Mouse (Mus musculus): ENCODE results near the gene Hcrt. TPM values are rescaled to one million over a fixed set of nuclear protein-coding genes. Genes with fewer than 3 reads are reported as not detected.

Gene Hcrt
- polyA plus RNA-seq, 1 experiment from 2014 or later, result not detected

- 7% methylated on average over 38 of the region's 38 CpGs for WGBS
- H3K9me3 ChIP-seq (ENCODE audit: control insufficient read depth, low read length), result no peaks in the 10 kb centered on the region
- DNase-seq (ENCODE audit: low spot score), result no peak
- H3K4me1 ChIP-seq (replicated peaks; ENCODE audit: control insufficient read depth, insufficient read depth, low read length), result peaks cover 13% of the 10 kb centered on the region
- no peak within 1 kb of the TSS for H3K4me3 ChIP-seq (replicated peaks; ENCODE audit: low read length)
- H3K4me2 ChIP-seq (replicated peaks), result peak within 1 kb of the TSS; percentile 35
- H3K27me3 ChIP-seq (ENCODE audit: control insufficient read depth, insufficient read depth, low read length), result no peaks in the 10 kb centered on the region
- H3K27ac ChIP-seq, result no peak within 1 kb of the TSS
- ATAC-seq (ENCODE audit: low FRiP score), result no peak
- peaks cover 54% of the 10 kb centered on the region for H3K36me3 ChIP-seq (replicated peaks; ENCODE audit: control insufficient read depth, insufficient read depth)
- peak within 1 kb of the TSS; percentile 39; the same call in 1 of the 2 replicates for H3K9ac ChIP-seq
Observed at GRCm38 (mm10) chr11:100713735-100714533, 48.8 kb downstream of the Hcrt start, which contains the start of gene Hspb9. Gene Hspb9 (plus strand): TSS chr11:100713850.

GRCm38 (mm10) chr11:100713174-100713573, 49.6 kb downstream of the Hcrt start:
- no peak overlapping the region for H3K4me3 ChIP-seq (replicated peaks; ENCODE audit: low read length)
- ATAC-seq (ENCODE audit: low FRiP score) (no peak), DNase-seq (ENCODE audit: low spot score) (no peak)

GRCm38 (mm10) chr11:100711783-100712615, 50.7 kb downstream of the Hcrt start, which contains the start of gene Kat2a:
Gene Kat2a (minus strand): TSS chr11:100712465.
- Histone ChIP-seq H3K27ac (peak within 1 kb of the TSS; percentile 80), H3K4me1 (replicated peaks; ENCODE audit: control insufficient read depth, insufficient read depth, low read length) (peaks cover 13% of the 10 kb centered on the region), H3K9ac (peak within 1 kb of the TSS; percentile 92), H3K4me2 (replicated peaks) (peak within 1 kb of the TSS; percentile 86), H3K27me3 (ENCODE audit: control insufficient read depth, insufficient read depth, low read length) (no peaks in the 10 kb centered on the region), H3K4me3 (replicated peaks; ENCODE audit: low read length) (peak within 1 kb of the TSS; percentile 93), H3K36me3 (replicated peaks; ENCODE audit: control insufficient read depth, insufficient read depth) (peaks cover 54% of the 10 kb centered on the region), H3K9me3 (ENCODE audit: control insufficient read depth, low read length) (no peaks in the 10 kb centered on the region)
- 2% methylated on average over 47 of the region's 48 CpGs for WGBS
- ATAC-seq (ENCODE audit: low FRiP score) (peak; percentile 84), DNase-seq (ENCODE audit: low spot score) (peak; percentile 90)

More at GRCm38 (mm10) chr11:100713174-100713573, 49.6 kb downstream of the Hcrt start:
- Histone ChIP-seq H3K4me1 (replicated peaks; ENCODE audit: control insufficient read depth, insufficient read depth, low read length) (peaks cover 13% of the 10 kb centered on the region), H3K27me3 (ENCODE audit: control insufficient read depth, insufficient read depth, low read length) (no peaks in the 10 kb centered on the region), H3K9ac (0 out of 2 replicates have a peak overlapping the region, but pooled peaks have one; percentile 39), H3K36me3 (replicated peaks; ENCODE audit: control insufficient read depth, insufficient read depth) (peaks cover 54% of the 10 kb centered on the region), H3K9me3 (ENCODE audit: control insufficient read depth, low read length) (no peaks in the 10 kb centered on the region), H3K4me2 (replicated peaks) (peak overlapping the region; percentile 35; the same call in 1 of the 2 replicates), H3K27ac (no peak overlapping the region)
- 63% methylated on average over 4 of the region's 4 CpGs for WGBS

Other genes starting within 250 kb of the Hcrt start
- gene Acly, start 234.9 kb downstream of the Hcrt start, polyA plus RNA-seq (2014; fragmentation: Nextera tagmentation; extraction: Ambion mirVana), result 224 and 244 TPM in 2 replicates
- gene Ttc25, start 217.3 kb downstream of the Hcrt start, polyA plus RNA-seq (2014; fragmentation: Nextera tagmentation; extraction: Ambion mirVana), result 2.0 and 2.7 TPM in 2 replicates
- gene Cnp, start 188.0 kb downstream of the Hcrt start, polyA plus RNA-seq (2014; fragmentation: Nextera tagmentation; extraction: Ambion mirVana), result 47.2 and 53.3 TPM in 2 replicates
- gene Nkiras2, start 143.7 kb downstream of the Hcrt start, polyA plus RNA-seq (2014; fragmentation: Nextera tagmentation; extraction: Ambion mirVana), result 103 TPM in 2 replicates
- 91.0 and 91.6 TPM in 2 replicates for gene Dnajc7, start 142.8 kb downstream of the Hcrt start, polyA plus RNA-seq (2014; fragmentation: Nextera tagmentation; extraction: Ambion mirVana)
- 0.20 and 0.31 TPM in 2 replicates for gene Zfp385c, start 70.5 kb downstream of the Hcrt start, polyA plus RNA-seq (2014; fragmentation: Nextera tagmentation; extraction: Ambion mirVana)
- 0.85 and 1.7 TPM in 2 replicates for gene Dhx58, start 58.7 kb downstream of the Hcrt start, polyA plus RNA-seq (2014; fragmentation: Nextera tagmentation; extraction: Ambion mirVana)
- 57.8 and 64.1 TPM in 2 replicates for gene Kat2a, start 50.5 kb downstream of the Hcrt start, polyA plus RNA-seq (2014; fragmentation: Nextera tagmentation; extraction: Ambion mirVana)
- not detected in 2 replicates for gene Hspb9, start 49.1 kb downstream of the Hcrt start, polyA plus RNA-seq (2014; fragmentation: Nextera tagmentation; extraction: Ambion mirVana)
- 80.5 and 105 TPM in 2 replicates for gene Rab5c, start 24.7 kb downstream of the Hcrt start, polyA plus RNA-seq (2014; fragmentation: Nextera tagmentation; extraction: Ambion mirVana)
- 7.6 and 8.8 TPM in 2 replicates for gene Kcnh4, start 3.0 kb downstream of the Hcrt start, polyA plus RNA-seq (2014; fragmentation: Nextera tagmentation; extraction: Ambion mirVana)
- gene Ghdc, start 8.0 kb upstream of the Hcrt start, polyA plus RNA-seq (2014; fragmentation: Nextera tagmentation; extraction: Ambion mirVana), result 2.7 and 4.4 TPM in 2 replicates
- 19.0 and 19.8 TPM in 2 replicates for gene Stat5b, start 87.8 kb upstream of the Hcrt start, polyA plus RNA-seq (2014; fragmentation: Nextera tagmentation; extraction: Ambion mirVana)
- gene Stat5a, start 96.4 kb upstream of the Hcrt start, polyA plus RNA-seq (2014; fragmentation: Nextera tagmentation; extraction: Ambion mirVana), result 1.4 and 1.7 TPM in 2 replicates
- gene Stat3, start 176.6 kb upstream of the Hcrt start, polyA plus RNA-seq (2014; fragmentation: Nextera tagmentation; extraction: Ambion mirVana), result 49.1 and 50.6 TPM in 2 replicates
- 20.1 and 21.1 TPM in 2 replicates for gene Cavin1, start 208.0 kb upstream of the Hcrt start, polyA plus RNA-seq (2014; fragmentation: Nextera tagmentation; extraction: Ambion mirVana)
- 143 and 152 TPM in 2 replicates for gene Atp6v0a1, start 246.5 kb upstream of the Hcrt start, polyA plus RNA-seq (2014; fragmentation: Nextera tagmentation; extraction: Ambion mirVana)